Mouse (Mus musculus): ENCODE results near the gene Krt71. TPM values are rescaled to one million over a fixed set of nuclear protein-coding genes. Genes with fewer than 3 reads are reported as not detected.

Gene Krt71
- not detected in 2 replicates for polyA plus RNA-seq (2015; fragmentation: Nextera tagmentation; extraction: Ambion mirVana)

GRCm38 (mm10) chr15:101742711-101743110 lies at the start of gene Krt71:
TSS of gene Krt71 (minus strand) at chr15:101743109.
- Histone ChIP-seq H3K9me3 (replicated peaks) (no peaks in the 10 kb centered on the region), H3K4me1 (no peaks in the 10 kb centered on the region), H3K36me3 (no peaks in the 10 kb centered on the region), H3K9ac (no peak within 1 kb of the TSS), H3K4me2 (no peak within 1 kb of the TSS), H3K27me3 (peaks cover 22% of the 10 kb centered on the region), H3K4me3 (replicated peaks) (no peak within 1 kb of the TSS), H3K27ac (no peak within 1 kb of the TSS)
- 51% methylated on average over 14 of the region's 14 CpGs for WGBS
- no peak for ATAC-seq (replicated peaks; ENCODE audit: low FRiP score)

- Histone ChIP-seq H3K9me3 (replicated peaks) (no peaks in the 10 kb centered on the region), H3K27ac (no peak overlapping the region), H3K9ac (no peak overlapping the region), H3K36me3 (no peaks in the 10 kb centered on the region), H3K27me3 (0 out of 2 replicates have a peak, but pooled peaks cover 17% of the 10 kb centered on the region), H3K4me2 (no peak overlapping the region), H3K4me3 (replicated peaks) (no peak overlapping the region), H3K4me1 (no peaks in the 10 kb centered on the region)
- WGBS: 12% methylated on average over 3 of the region's 3 CpGs
- ATAC-seq (replicated peaks; ENCODE audit: low FRiP score): no peak
Measured at GRCm38 (mm10) chr15:101790867-101791266, 48.0 kb upstream of the Krt71 start.

GRCm38 (mm10) chr15:101786360-101786759 lies 43.5 kb upstream of the Krt71 start, which contains the start of gene Krt72:
TSS of gene Krt72 (minus strand) at chr15:101786460.
- Histone ChIP-seq H3K27ac (no peak within 1 kb of the TSS), H3K4me1 (0 out of 2 replicates have a peak, but pooled peaks cover 2% of the 10 kb centered on the region), H3K27me3 (peaks cover 3% of the 10 kb centered on the region; the same call in 1 of the 2 replicates), H3K4me2 (no peak within 1 kb of the TSS), H3K9me3 (replicated peaks) (no peaks in the 10 kb centered on the region), H3K36me3 (no peaks in the 10 kb centered on the region), H3K9ac (no peak within 1 kb of the TSS), H3K4me3 (replicated peaks) (no peak within 1 kb of the TSS)
- 93% methylated on average over 18 of the region's 18 CpGs for WGBS
- ATAC-seq (replicated peaks; ENCODE audit: low FRiP score): no peak

GRCm38 (mm10) chr15:101773420-101773819 lies 30.5 kb upstream of the Krt71 start:
- Histone ChIP-seq H3K36me3 (no peaks in the 10 kb centered on the region), H3K4me1 (peaks cover 3% of the 10 kb centered on the region; the same call in 1 of the 2 replicates), H3K9ac (no peak overlapping the region), H3K9me3 (replicated peaks) (no peaks in the 10 kb centered on the region), H3K27me3 (0 out of 2 replicates have a peak, but pooled peaks cover 2% of the 10 kb centered on the region), H3K4me2 (no peak overlapping the region), H3K4me3 (replicated peaks) (no peak overlapping the region), H3K27ac (no peak overlapping the region)
- 81% methylated on average over 10 of the region's 10 CpGs for WGBS
- no peak for ATAC-seq (replicated peaks; ENCODE audit: low FRiP score)

GRCm38 (mm10) chr15:101772711-101773081 lies 29.8 kb upstream of the Krt71 start:
- WGBS: 4% methylated on average over 5 of the region's 5 CpGs
- H3K27me3 ChIP-seq: 0 out of 2 replicates have a peak, but pooled peaks cover 2% of the 10 kb centered on the region
- ATAC-seq (replicated peaks; ENCODE audit: low FRiP score): peak; percentile 43; the same call in 1 of the 2 replicates
- no peak overlapping the region for H3K4me2 ChIP-seq
- no peak overlapping the region for H3K4me3 ChIP-seq (replicated peaks)
- no peak overlapping the region for H3K9ac ChIP-seq
- H3K27ac ChIP-seq: no peak overlapping the region
- H3K4me1 ChIP-seq: peaks cover 3% of the 10 kb centered on the region; the same call in 1 of the 2 replicates
- no peaks in the 10 kb centered on the region for H3K36me3 ChIP-seq
- H3K9me3 ChIP-seq (replicated peaks): no peaks in the 10 kb centered on the region

- H3K27me3 ChIP-seq: 0 out of 2 replicates have a peak, but pooled peaks cover 2% of the 10 kb centered on the region
- H3K36me3 ChIP-seq: no peaks in the 10 kb centered on the region
- ATAC-seq (replicated peaks; ENCODE audit: low FRiP score): no peak
- no peak overlapping the region for H3K9ac ChIP-seq
- no peaks in the 10 kb centered on the region for H3K9me3 ChIP-seq (replicated peaks)
- H3K4me2 ChIP-seq: no peak overlapping the region
- no peak overlapping the region for H3K27ac ChIP-seq
- H3K4me1 ChIP-seq: peaks cover 3% of the 10 kb centered on the region; the same call in 1 of the 2 replicates
- H3K4me3 ChIP-seq (replicated peaks): no peak overlapping the region
- WGBS: 73% methylated on average over 5 of the region's 5 CpGs
Measured at GRCm38 (mm10) chr15:101772080-101772710, 29.3 kb upstream of the Krt71 start.

GRCm38 (mm10) chr15:101770226-101770625 lies 27.3 kb upstream of the Krt71 start:
- H3K4me2 ChIP-seq: no peak overlapping the region
- no peaks in the 10 kb centered on the region for H3K36me3 ChIP-seq
- H3K4me1 ChIP-seq: peaks cover 3% of the 10 kb centered on the region; the same call in 1 of the 2 replicates
- H3K27ac ChIP-seq: no peak overlapping the region
- no peaks in the 10 kb centered on the region for H3K9me3 ChIP-seq (replicated peaks)
- no peak overlapping the region for H3K4me3 ChIP-seq (replicated peaks)
- no peak for ATAC-seq (replicated peaks; ENCODE audit: low FRiP score)
- no peak overlapping the region for H3K9ac ChIP-seq
- 0 out of 2 replicates have a peak, but pooled peaks cover 2% of the 10 kb centered on the region for H3K27me3 ChIP-seq
- 37% methylated on average over 8 of the region's 8 CpGs for WGBS

GRCm38 (mm10) chr15:101737786-101738185 lies 5.1 kb downstream of the Krt71 start:
- ATAC-seq (replicated peaks; ENCODE audit: low FRiP score): no peak
- Histone ChIP-seq H3K36me3 (no peaks in the 10 kb centered on the region), H3K27ac (no peak overlapping the region), H3K4me2 (no peak overlapping the region), H3K4me1 (no peaks in the 10 kb centered on the region), H3K4me3 (replicated peaks) (no peak overlapping the region), H3K9ac (no peak overlapping the region), H3K27me3 (peaks cover 12% of the 10 kb centered on the region), H3K9me3 (replicated peaks) (no peaks in the 10 kb centered on the region)
- WGBS: 76% methylated on average over 7 of the region's 7 CpGs

GRCm38 (mm10) chr15:101730653-101731052 lies 12.3 kb downstream of the Krt71 start:
- H3K4me2 ChIP-seq: no peak overlapping the region
- H3K27ac ChIP-seq: no peak overlapping the region
- H3K9me3 ChIP-seq (replicated peaks): no peaks in the 10 kb centered on the region
- H3K9ac ChIP-seq: no peak overlapping the region
- no peaks in the 10 kb centered on the region for H3K4me1 ChIP-seq
- H3K36me3 ChIP-seq: no peaks in the 10 kb centered on the region
- no peak overlapping the region for H3K4me3 ChIP-seq (replicated peaks)
- no peaks in the 10 kb centered on the region for H3K27me3 ChIP-seq
- ATAC-seq (replicated peaks; ENCODE audit: low FRiP score): no peak

- H3K9ac ChIP-seq: no peak overlapping the region
Measured at GRCm38 (mm10) chr15:101724686-101725085, 18.2 kb downstream of the Krt71 start.

GRCm38 (mm10) chr15:101715831-101716230 lies 27.1 kb downstream of the Krt71 start:
- Histone ChIP-seq H3K9ac (no peak overlapping the region), H3K9me3 (replicated peaks) (no peaks in the 10 kb centered on the region), H3K4me2 (no peak overlapping the region), H3K4me1 (no peaks in the 10 kb centered on the region), H3K36me3 (no peaks in the 10 kb centered on the region), H3K27ac (no peak overlapping the region), H3K4me3 (replicated peaks) (no peak overlapping the region), H3K27me3 (no peaks in the 10 kb centered on the region)
- WGBS: 67% methylated on average over 3 of the region's 3 CpGs
- ATAC-seq (replicated peaks; ENCODE audit: low FRiP score): no peak

More at GRCm38 (mm10) chr15:101724686-101725085, 18.2 kb downstream of the Krt71 start:
- Histone ChIP-seq H3K4me2 (no peak overlapping the region), H3K4me1 (no peaks in the 10 kb centered on the region), H3K27ac (no peak overlapping the region), H3K4me3 (replicated peaks) (no peak overlapping the region), H3K9me3 (replicated peaks) (no peaks in the 10 kb centered on the region), H3K36me3 (no peaks in the 10 kb centered on the region), H3K27me3 (0 out of 2 replicates have a peak, but pooled peaks cover 5% of the 10 kb centered on the region)
- 49% methylated on average over 5 of the region's 5 CpGs for WGBS
- no peak for ATAC-seq (replicated peaks; ENCODE audit: low FRiP score)

- no peak for ATAC-seq (replicated peaks; ENCODE audit: low FRiP score)
- no peaks in the 10 kb centered on the region for H3K27me3 ChIP-seq
- H3K36me3 ChIP-seq: no peaks in the 10 kb centered on the region
- H3K9me3 ChIP-seq (replicated peaks): no peaks in the 10 kb centered on the region
- H3K4me3 ChIP-seq (replicated peaks): no peak overlapping the region
- H3K4me2 ChIP-seq: no peak overlapping the region
- H3K27ac ChIP-seq: no peak overlapping the region
- WGBS: 87% methylated on average over 5 of the region's 5 CpGs
- H3K4me1 ChIP-seq: no peaks in the 10 kb centered on the region
- no peak overlapping the region for H3K9ac ChIP-seq
Measured at GRCm38 (mm10) chr15:101714356-101714755, 28.6 kb downstream of the Krt71 start.
